Mouse (Mus musculus) kidney, adult 2 months (tissue): ENCODE measurements at regions not wholly inside any gene's neighbourhood (a gene's known extent, or its start where the extent isn't known, plus 50 kb on each side); places are given as distances from the start of the nearest gene placed in this dataset.

Experiments
- DNase-seq: peaks from one replicate; pipeline ENCODE4 v3.0.0; 2021
- H3K27ac ChIP-seq: fragments of 200-500 bp; 2 replicates; pipeline ENCODE4 v1.5.1; 2012; ENCODE audit warnings: low read depth, low read length, control low read depth, inconsistent platforms; ENCODE audit not compliant: insufficient read depth
- H3K27me3 ChIP-seq: fragments of 200-500 bp; replicated peaks from 2 replicates; pipeline ENCODE4 v1.6.1; 2012; ENCODE audit warnings: mild to moderate bottlenecking, moderate library complexity, low read length, inconsistent platforms; ENCODE audit not compliant: control insufficient read depth, insufficient read depth
- H3K36me3 ChIP-seq: fragments of 200-500 bp; 2 replicates; pipeline ENCODE4 v1.6.1; 2012; ENCODE audit warnings: mild to moderate bottlenecking, moderate library complexity, low read length, inconsistent platforms; ENCODE audit not compliant: control insufficient read depth, insufficient read depth
- H3K4me1 ChIP-seq: fragments of 200-500 bp; 2 replicates; pipeline ENCODE4 v1.6.1; 2011; ENCODE audit warnings: low read length; ENCODE audit not compliant: control insufficient read depth, insufficient read depth
- H3K4me3 ChIP-seq: fragments of 200-500 bp; 2 replicates; pipeline ENCODE4 v1.5.1; 2011; ENCODE audit warnings: mild to moderate bottlenecking, low read depth, low read length, control low read depth; ENCODE audit not compliant: insufficient read depth
- CTCF ChIP-seq: fragments of 200-500 bp; conservative IDR thresholded peaks from 2 replicates; pipeline ENCODE4 v1.5.1; 2011; ENCODE audit warnings: low read depth, mild to moderate bottlenecking, control low read depth, low read length, moderate library complexity, mixed read lengths; ENCODE audit not compliant: insufficient read depth, insufficient read length
- POLR2A ChIP-seq: fragments of 200-500 bp; IDR thresholded peaks from one replicate; pipeline ENCODE4 v1.6.1; 2011; ENCODE audit warnings: low read depth, low read length, control low read depth
- WGBS: fragments of 180-500 bp; shearing (Covaris S2); methylation state at CpG from one replicate; pipeline ENCODE4 v1.1.7; 2018; 5-methylcytosine and 5-hydroxymethylcytosine counted together

DNA sequence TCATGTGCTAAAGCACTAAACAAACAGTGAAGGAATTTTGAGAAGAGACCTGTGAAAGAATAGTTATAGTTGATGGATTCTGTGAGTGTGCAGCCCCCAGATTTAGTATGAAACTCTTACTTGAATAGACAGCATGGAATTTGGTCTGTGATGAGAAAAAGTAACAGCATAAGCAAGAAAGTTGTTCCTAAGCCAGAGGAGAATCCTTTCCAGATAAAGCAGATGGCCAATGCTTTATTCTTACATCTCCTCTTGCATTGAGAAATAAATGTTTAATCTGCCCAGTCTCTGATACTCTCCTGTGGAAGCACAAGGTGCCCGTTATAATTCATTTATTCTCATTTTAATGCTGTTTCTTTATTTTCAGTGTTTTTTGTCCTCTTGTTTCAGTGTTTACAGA, 263.5 kb downstream of the Tecrl start:
- Histone ChIP-seq H3K36me3 (no peaks in the 10 kb centered on the region), H3K4me1 (no peaks in the 10 kb centered on the region), H3K27me3 (no peaks in the 10 kb centered on the region), H3K4me3 (no peak overlapping the region), H3K27ac (no peak overlapping the region)
- DNase-seq: no peak
- TF ChIP-seq CTCF (no peak), POLR2A (no peak)
- WGBS: 92% methylated on average over 1 of the region's 1 CpGs

GRCm38 (mm10) chr5:83054819-83055218, 300.2 kb downstream of the Tecrl start:
- TF ChIP-seq CTCF (no peak), POLR2A (no peak)
- Histone ChIP-seq H3K4me3 (no peak overlapping the region), H3K4me1 (no peaks in the 10 kb centered on the region), H3K27ac (no peak overlapping the region), H3K27me3 (no peaks in the 10 kb centered on the region), H3K36me3 (no peaks in the 10 kb centered on the region)
- 87% methylated on average over 3 of the region's 3 CpGs for WGBS
- no peak for DNase-seq

DNA sequence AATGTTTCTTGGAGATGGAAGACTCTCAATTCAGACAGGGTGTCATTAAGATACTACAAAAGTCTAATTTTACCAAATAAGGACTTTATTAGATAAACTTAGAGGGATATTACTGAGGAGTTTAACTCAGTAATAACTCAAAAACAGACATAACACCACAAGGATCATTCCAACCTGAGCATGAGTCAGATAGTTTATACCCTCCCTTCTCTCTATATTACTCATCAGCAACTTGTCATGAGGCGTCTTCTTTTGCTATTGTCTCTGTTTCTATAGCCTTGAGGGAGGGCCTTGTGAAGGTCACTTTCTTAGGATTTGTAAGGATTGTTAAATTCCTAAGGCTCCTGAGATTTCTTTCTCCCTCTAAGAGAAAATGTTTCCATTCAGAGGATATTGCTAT, 307.8 kb downstream of the Tecrl start:
- Histone ChIP-seq H3K36me3 (no peaks in the 10 kb centered on the region), H3K27me3 (no peaks in the 10 kb centered on the region), H3K4me3 (no peak overlapping the region), H3K27ac (no peak overlapping the region), H3K4me1 (no peaks in the 10 kb centered on the region)
- TF ChIP-seq POLR2A: no peak
- TF ChIP-seq CTCF: no peak
- DNase-seq: no peak
- 89% methylated on average over 1 of the region's 1 CpGs for WGBS

DNA sequence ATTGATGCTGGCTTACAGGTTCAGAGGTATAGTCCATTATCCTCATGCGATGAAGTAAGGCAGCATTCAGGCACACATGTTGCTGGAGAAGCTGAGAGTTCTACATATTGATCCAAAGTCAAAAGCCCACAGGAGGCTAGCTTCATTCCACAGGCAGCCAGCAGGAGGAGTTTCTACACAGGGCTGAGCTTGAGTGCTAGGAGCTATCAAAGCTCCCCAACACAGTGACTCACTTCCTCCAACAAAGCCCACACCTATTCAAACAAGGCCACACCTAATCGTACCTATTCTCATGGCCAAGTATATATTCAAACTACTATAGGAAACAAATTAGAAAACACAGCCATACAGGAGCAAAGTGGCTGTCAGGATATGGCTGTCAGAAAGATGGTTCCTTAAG, 325.3 kb downstream of the Tecrl start:
- 74% methylated on average over 2 of the region's 2 CpGs for WGBS
- TF ChIP-seq CTCF: no peak
- no peak for TF ChIP-seq POLR2A
- no peaks in the 10 kb centered on the region for H3K4me1 ChIP-seq
- H3K4me3 ChIP-seq: no peak overlapping the region
- no peak for DNase-seq
- H3K27me3 ChIP-seq: no peaks in the 10 kb centered on the region
- H3K36me3 ChIP-seq: no peaks in the 10 kb centered on the region
- H3K27ac ChIP-seq: no peak overlapping the region

DNA sequence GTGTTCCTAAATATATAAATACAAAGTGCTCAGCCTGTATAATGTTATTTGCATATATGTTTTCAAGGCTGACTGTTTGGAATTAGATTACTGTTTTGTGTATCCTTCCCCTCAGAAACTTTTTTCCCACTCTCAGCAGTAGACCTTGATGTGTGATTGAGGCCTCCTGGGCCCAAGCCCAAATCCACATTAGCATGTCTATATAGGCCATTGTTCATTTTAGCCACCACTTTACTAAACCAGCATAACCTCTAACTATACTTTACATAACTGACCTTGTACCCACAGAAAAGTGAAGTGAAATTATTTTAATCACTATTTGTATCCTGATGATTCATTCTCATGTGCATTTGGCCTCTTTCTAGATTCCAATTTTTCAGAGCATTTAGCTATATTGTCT, 349.0 kb downstream of the Tecrl start:
- H3K4me3 ChIP-seq: no peak overlapping the region
- H3K36me3 ChIP-seq: no peaks in the 10 kb centered on the region
- DNase-seq: no peak
- H3K27ac ChIP-seq: no peak overlapping the region
- TF ChIP-seq CTCF (no peak), POLR2A (no peak)
- no peaks in the 10 kb centered on the region for H3K4me1 ChIP-seq
- H3K27me3 ChIP-seq: no peaks in the 10 kb centered on the region

GRCm38 (mm10) chr5:82989056-82989455, 365.9 kb downstream of the Tecrl start:
- TF ChIP-seq CTCF: no peak
- H3K4me3 ChIP-seq: no peak overlapping the region
- WGBS: 78% methylated on average over 5 of the region's 5 CpGs

GRCm38 (mm10) chr5:82969315-82969714, 385.7 kb downstream of the Tecrl start:
- no peak for DNase-seq
- no peaks in the 10 kb centered on the region for H3K36me3 ChIP-seq
- no peaks in the 10 kb centered on the region for H3K27me3 ChIP-seq
- TF ChIP-seq CTCF (no peak), POLR2A (no peak)
- H3K4me3 ChIP-seq: no peak overlapping the region
- no peak overlapping the region for H3K27ac ChIP-seq
- no peaks in the 10 kb centered on the region for H3K4me1 ChIP-seq
- 70% methylated on average over 2 of the region's 2 CpGs for WGBS

More at GRCm38 (mm10) chr5:82989056-82989455, 365.9 kb downstream of the Tecrl start:
- Histone ChIP-seq H3K27ac (no peak overlapping the region), H3K27me3 (no peaks in the 10 kb centered on the region), H3K4me1 (no peaks in the 10 kb centered on the region), H3K36me3 (no peaks in the 10 kb centered on the region)
- no peak for DNase-seq

DNA sequence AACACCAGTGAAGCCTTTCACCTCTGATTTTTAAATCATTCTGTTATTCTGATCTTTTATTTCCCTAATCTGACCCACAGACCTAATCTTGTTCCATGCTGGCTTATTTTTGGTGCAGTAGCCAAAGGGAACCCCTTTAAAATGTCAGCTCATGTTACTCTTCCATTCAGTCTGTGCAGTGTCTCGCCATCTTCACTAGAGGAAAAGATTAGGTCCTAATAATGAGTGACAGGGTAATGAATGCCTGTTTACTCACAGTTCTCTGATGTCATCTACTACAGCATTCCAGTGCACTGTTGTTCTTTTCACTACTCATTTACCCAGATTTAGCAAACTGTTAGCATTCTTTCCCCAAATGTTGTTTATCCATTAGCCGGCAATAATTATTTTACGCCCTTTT, 388.2 kb downstream of the Tecrl start:
- Histone ChIP-seq H3K4me1 (no peaks in the 10 kb centered on the region), H3K4me3 (no peak overlapping the region), H3K27me3 (no peaks in the 10 kb centered on the region), H3K36me3 (no peaks in the 10 kb centered on the region), H3K27ac (no peak overlapping the region)
- 45% methylated on average over 3 of the region's 3 CpGs for WGBS
- no peak for DNase-seq
- TF ChIP-seq POLR2A: no peak

DNA sequence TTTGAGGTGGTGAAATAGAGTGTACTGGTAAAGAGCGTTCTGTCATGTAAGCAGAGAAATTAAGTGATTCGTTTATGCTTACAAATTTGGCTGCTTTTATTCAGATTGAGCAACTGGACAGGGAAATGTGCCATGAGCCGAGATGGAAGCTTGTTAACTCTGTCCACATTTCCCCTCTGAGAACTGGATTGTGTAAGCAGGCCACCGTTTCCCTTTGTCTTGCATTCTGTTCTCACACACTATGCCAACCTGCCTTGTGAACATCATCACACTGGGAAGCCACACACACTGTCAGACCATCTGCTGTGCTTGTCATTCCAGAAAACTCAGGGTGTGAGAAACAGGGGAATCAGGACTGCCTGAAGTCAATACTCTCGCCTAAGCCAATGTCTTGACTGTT, 388.8 kb downstream of the Tecrl start:
- H3K27ac ChIP-seq: no peak overlapping the region
- H3K27me3 ChIP-seq: no peaks in the 10 kb centered on the region
- DNase-seq: peak; percentile 7
- H3K4me3 ChIP-seq: no peak overlapping the region
- H3K4me1 ChIP-seq: no peaks in the 10 kb centered on the region
- WGBS: 74% methylated on average over 5 of the region's 5 CpGs
- H3K36me3 ChIP-seq: no peaks in the 10 kb centered on the region
- TF ChIP-seq CTCF (no peak), POLR2A (no peak)
